Mouse (Mus musculus) spleen, adult 2 months (tissue): Measurements from ENCODE around the gene Apobr. TPM values are rescaled to one million over a fixed set of nuclear protein-coding genes. Genes with fewer than 3 reads are reported as not detected.

ENCODE experiments used
- DNase-seq, 2 experiments: peaks; one replicate each; pipeline versions ENCODE4 v3.0.0 to v3.0.0-alpha.2; 2012 to 2021; ENCODE audit warnings: low spot score in 2 of 2, low read depth in 1 of 2
- H3K27ac ChIP-seq: fragments of 200-500 bp; 2 replicates; pipeline ENCODE4 v1.5.1; 2012; ENCODE audit warnings: low read length, inconsistent platforms; ENCODE audit not compliant: insufficient read depth
- H3K27me3 ChIP-seq: fragments of 200-500 bp; 2 replicates; pipeline ENCODE4 v1.6.1; 2012; ENCODE audit warnings: mild to moderate bottlenecking, moderate library complexity, low read length, inconsistent platforms; ENCODE audit not compliant: control insufficient read depth, insufficient read depth
- H3K36me3 ChIP-seq: fragments of 200-500 bp; 2 replicates; pipeline ENCODE4 v1.6.1; 2012; ENCODE audit warnings: mild to moderate bottlenecking, low read length, inconsistent platforms; ENCODE audit not compliant: control insufficient read depth, insufficient read depth
- H3K4me1 ChIP-seq: fragments of 200-500 bp; 2 replicates; pipeline ENCODE4 v1.6.1; 2011; ENCODE audit warnings: inconsistent platforms; ENCODE audit not compliant: control insufficient read depth, insufficient read depth, insufficient read length
- H3K4me3 ChIP-seq: fragments of 200-500 bp; 2 replicates; pipeline ENCODE4 v1.5.1; 2011; ENCODE audit warnings: mild to moderate bottlenecking, inconsistent platforms; ENCODE audit not compliant: insufficient read depth, insufficient read length; ENCODE audit errors: extremely low read depth
- CTCF ChIP-seq: fragments of 200-500 bp; IDR thresholded peaks from 2 replicates; pipeline ENCODE4 v1.5.1; 2011; ENCODE audit warnings: mild to moderate bottlenecking, inconsistent platforms; ENCODE audit not compliant: insufficient read depth, insufficient read length, insufficient replicate concordance; ENCODE audit errors: extremely low read depth
- POLR2A ChIP-seq: fragments of 200-500 bp; IDR thresholded peaks from 2 replicates; pipeline ENCODE4 v1.6.1; 2011; ENCODE audit warnings: low read depth, low read length, inconsistent platforms
- WGBS: fragments of 180-500 bp; shearing (Covaris S2); methylation state at CpG from one replicate; pipeline ENCODE4 v1.1.7; 2018; 5-methylcytosine and 5-hydroxymethylcytosine counted together
- polyA plus RNA-seq: library from polyadenylated mRNA; depleted of rRNA; stranded (reverse); fragments of >200 nt; gene quantifications from 2 replicates; pipeline ENCODE4 v1.2.3, GENCODE M21; 2012

The Apobr gene
- polyA plus RNA-seq, 1 experiment = 13.6 TPM

GRCm38 (mm10) chr7:126556635-126557034 is 28.1 kb upstream of the Apobr start:
- 97% methylated on average over 5 of the region's 5 CpGs for WGBS
- Histone ChIP-seq H3K4me1 (no peaks in the 10 kb centered on the region), H3K36me3 (peaks cover 67% of the 10 kb centered on the region), H3K27me3 (no peaks in the 10 kb centered on the region), H3K27ac (no peak overlapping the region), H3K4me3 (no peak overlapping the region)
- TF ChIP-seq CTCF (no peak), POLR2A (no peak)
- DNase-seq = no peak

GRCm38 (mm10) chr7:126565693-126566092 is 19.0 kb upstream of the Apobr start:
- WGBS = under 1% methylated on average over 28 of the region's 28 CpGs
- H3K4me1 ChIP-seq = no peaks in the 10 kb centered on the region
- no peaks in the 10 kb centered on the region for H3K27me3 ChIP-seq
- H3K27ac ChIP-seq = peak overlapping the region; percentile 68
- TF ChIP-seq CTCF (no peak), POLR2A (no peak)
- H3K4me3 ChIP-seq = peak overlapping the region; percentile 91
- DNase-seq = no peak
- peaks cover 28% of the 10 kb centered on the region for H3K36me3 ChIP-seq

GRCm38 (mm10) chr7:126566094-126566765 is 18.5 kb upstream of the Apobr start, which contains the start of gene Eif3c:
Gene Eif3c, minus strand, starts transcription at chr7:126566411.
- TF ChIP-seq POLR2A (peak; percentile 61), CTCF (no peak)
- H3K36me3 ChIP-seq = peaks cover 25% of the 10 kb centered on the region
- peak within 1 kb of the TSS; percentile 68 for H3K27ac ChIP-seq
- WGBS = under 1% methylated on average over 46 of the region's 46 CpGs
- no peaks in the 10 kb centered on the region for H3K4me1 ChIP-seq
- H3K4me3 ChIP-seq = peak within 1 kb of the TSS; percentile 91
- peak; percentile 76 to 80 for DNase-seq
- H3K27me3 ChIP-seq = no peaks in the 10 kb centered on the region

DNA sequence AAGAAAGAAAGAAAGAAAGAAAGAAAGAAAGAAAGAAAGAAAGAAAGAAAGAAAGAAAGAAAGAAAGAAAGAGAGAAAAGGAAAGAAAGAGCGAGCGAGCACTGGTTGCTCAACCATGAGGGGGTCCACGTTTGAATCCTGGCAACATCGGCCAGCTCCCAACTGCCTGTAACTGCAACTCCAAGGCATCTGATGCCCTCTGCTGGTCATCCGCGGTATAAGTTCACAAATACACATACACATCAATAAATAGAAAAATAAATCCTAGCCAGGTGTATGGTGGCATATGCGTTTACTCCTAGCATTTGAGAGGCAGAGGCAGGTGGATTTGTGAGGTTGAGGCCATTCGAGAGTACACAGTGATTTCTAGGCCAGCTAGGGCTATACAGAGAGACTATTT is 7.8 kb upstream of the Apobr start:
- Histone ChIP-seq H3K27ac (no peak overlapping the region), H3K4me1 (no peaks in the 10 kb centered on the region), H3K4me3 (no peak overlapping the region), H3K27me3 (no peaks in the 10 kb centered on the region), H3K36me3 (peaks cover 22% of the 10 kb centered on the region)
- DNase-seq = peak in 1 of 2 experiments; percentile 33
- TF ChIP-seq POLR2A (no peak), CTCF (peak; percentile 13; the same call in 1 of the 2 replicates)
- 72% methylated on average over 8 of the region's 8 CpGs for WGBS

DNA sequence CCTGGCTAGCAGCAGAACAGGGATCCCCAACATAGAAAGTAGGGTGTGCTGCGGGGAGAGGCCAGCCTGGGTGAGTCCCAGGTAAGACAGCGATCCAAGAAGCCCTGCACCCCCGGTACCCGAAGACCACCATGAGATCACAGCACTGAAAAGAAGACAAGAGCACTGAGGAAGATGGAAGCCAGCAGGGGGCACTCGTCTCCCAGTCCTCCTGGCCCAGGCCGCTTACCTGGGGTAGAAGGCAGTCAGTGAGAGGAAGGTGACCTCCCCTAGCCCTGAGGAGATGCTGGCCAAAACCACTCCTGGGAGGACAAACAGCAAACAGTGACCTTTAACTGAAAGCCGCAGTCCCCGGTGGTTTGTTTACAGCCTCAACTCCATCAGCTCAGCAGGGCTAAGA is 5.6 kb upstream of the Apobr start:
- Histone ChIP-seq H3K27me3 (no peaks in the 10 kb centered on the region), H3K4me3 (no peak overlapping the region), H3K4me1 (peaks cover 5% of the 10 kb centered on the region; the same call in 1 of the 2 replicates), H3K36me3 (peaks cover 17% of the 10 kb centered on the region), H3K27ac (no peak overlapping the region)
- DNase-seq = peak in 1 of 2 experiments; percentile 38
- peak; percentile 50; the same call in 1 of the 2 replicates for TF ChIP-seq CTCF
- TF ChIP-seq POLR2A = no peak
- 84% methylated on average over 8 of the region's 8 CpGs for WGBS

DNA sequence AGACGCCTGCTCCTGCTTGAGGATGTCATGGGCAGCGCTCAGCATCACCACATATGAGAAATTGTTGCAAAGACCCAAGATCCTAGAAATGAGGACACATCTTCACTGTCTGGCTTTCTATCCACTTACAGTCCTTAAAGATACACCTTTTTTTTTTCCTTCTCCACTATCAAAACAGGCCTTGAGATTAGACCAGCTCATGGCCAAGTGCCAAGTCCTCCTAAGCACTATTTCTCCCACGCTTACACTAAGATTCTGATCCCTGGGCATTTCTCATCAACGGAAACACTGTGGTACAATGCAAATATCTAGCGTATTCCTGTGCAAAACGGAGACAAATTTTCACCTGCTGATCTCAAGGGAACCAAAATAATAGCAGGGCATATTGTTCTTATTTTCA is 3.1 kb upstream of the Apobr start:
- TF ChIP-seq POLR2A (no peak), CTCF (no peak)
- Histone ChIP-seq H3K36me3 (peaks cover 10% of the 10 kb centered on the region), H3K27me3 (no peaks in the 10 kb centered on the region), H3K27ac (no peak overlapping the region), H3K4me3 (no peak overlapping the region), H3K4me1 (peaks cover 5% of the 10 kb centered on the region; the same call in 1 of the 2 replicates)
- DNase-seq = no peak
- 86% methylated on average over 6 of the region's 6 CpGs for WGBS

DNA sequence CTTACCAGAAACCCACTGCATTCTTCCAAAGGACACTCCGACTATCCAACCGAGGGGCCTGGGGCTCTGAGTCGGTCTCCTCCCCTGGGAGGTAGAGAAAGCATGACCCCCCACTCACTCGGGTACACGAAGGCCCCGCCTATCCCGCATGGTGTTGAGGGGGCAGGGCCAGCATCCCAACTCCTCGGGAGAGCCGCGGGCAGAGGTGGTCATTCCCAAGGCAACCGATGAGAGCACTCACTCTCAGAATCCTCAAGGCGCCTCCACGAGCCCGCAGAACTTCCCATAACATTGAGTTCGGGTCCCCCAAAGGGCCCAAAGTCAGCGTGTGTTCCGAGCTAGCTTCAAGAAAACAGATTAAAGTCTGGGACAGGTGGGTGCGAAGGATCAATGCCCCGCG is 2.0 kb upstream of the Apobr start:
- H3K4me1 ChIP-seq = peaks cover 5% of the 10 kb centered on the region; the same call in 1 of the 2 replicates
- H3K4me3 ChIP-seq = peak overlapping the region; percentile 94
- peak in 1 of 2 experiments; percentile 11 for DNase-seq
- TF ChIP-seq CTCF (no peak), POLR2A (no peak)
- H3K27me3 ChIP-seq = no peaks in the 10 kb centered on the region
- peaks cover 8% of the 10 kb centered on the region for H3K36me3 ChIP-seq
- no peak overlapping the region for H3K27ac ChIP-seq
- 23% methylated on average over 20 of the region's 20 CpGs for WGBS
